Mouse (Mus musculus) left cerebral cortex, adult 9 months (tissue): ENCODE measurements around the gene Tmem81.

Experiments used
- DNase-seq, 2 experiments: peaks; one replicate each; pipeline ENCODE4 v3.0.0; 2022; ENCODE audit warnings: low spot score in 2 of 2

Tmem81 gene

GRCm38 (mm10) chr1:132519734-132520133, 13.7 kb downstream of the Tmem81 start:
- DNase-seq = no peak

- DNase-seq = no peak
These were observed 14.7 kb downstream of the Tmem81 start for GRCm38 (mm10) chr1:132520764-132521163.

GRCm38 (mm10) chr1:132523048-132523447, 17.0 kb downstream of the Tmem81 start:
- no peak for DNase-seq

GRCm38 (mm10) chr1:132523920-132524319, 17.9 kb downstream of the Tmem81 start:
- no peak for DNase-seq

GRCm38 (mm10) chr1:132525832-132526231, 19.8 kb downstream of the Tmem81 start:
- DNase-seq = peak in 1 of 2 experiments; percentile 91

GRCm38 (mm10) chr1:132528071-132528470, 22.0 kb downstream of the Tmem81 start:
- no peak for DNase-seq

GRCm38 (mm10) chr1:132528647-132529334, 22.8 kb downstream of the Tmem81 start:
- no peak for DNase-seq

- no peak for DNase-seq
These were observed 24.7 kb downstream of the Tmem81 start for GRCm38 (mm10) chr1:132530631-132531191.

GRCm38 (mm10) chr1:132532521-132532920, 26.5 kb downstream of the Tmem81 start:
- DNase-seq = no peak

- no peak for DNase-seq
These were observed 27.8 kb downstream of the Tmem81 start for GRCm38 (mm10) chr1:132533840-132534239.

GRCm38 (mm10) chr1:132535541-132535940, 29.5 kb downstream of the Tmem81 start:
- no peak for DNase-seq

- DNase-seq = no peak
These were observed 30.4 kb downstream of the Tmem81 start for GRCm38 (mm10) chr1:132536416-132536815.

- DNase-seq = peak in 1 of 2 experiments; percentile 51
These were observed 31.7 kb downstream of the Tmem81 start for GRCm38 (mm10) chr1:132537736-132538135.

- no peak for DNase-seq
These were observed 34.7 kb downstream of the Tmem81 start for GRCm38 (mm10) chr1:132540701-132541100.

GRCm38 (mm10) chr1:132541171-132541823, 35.3 kb downstream of the Tmem81 start:
- DNase-seq = no peak

GRCm38 (mm10) chr1:132541824-132542599, 36.0 kb downstream of the Tmem81 start:
- DNase-seq = no peak

- DNase-seq = peak in 1 of 2 experiments; percentile 72
These were observed 36.8 kb downstream of the Tmem81 start, which contains the start of gene Cntn2 for GRCm38 (mm10) chr1:132542762-132543306. TSS of gene Cntn2 (minus strand) at chr1:132543256.

GRCm38 (mm10) chr1:132543789-132544188, 37.8 kb downstream of the Tmem81 start:
- no peak for DNase-seq

GRCm38 (mm10) chr1:132557901-132558631, 52.0 kb downstream of the Tmem81 start:
- DNase-seq = no peak
